Mouse (Mus musculus): ENCODE results near the gene Ppil1.
"Not testable (repeated sequence)": the region's sequence is repeated elsewhere in the genome, so short reads cannot be mapped to it uniquely, and the experiment has no call there.

Gene Ppil1

GRCm38 (mm10) chr17:29254784-29255183 lies 9.2 kb downstream of the Ppil1 start:
- not testable (repeated sequence) for ATAC-seq (ENCODE audit: insufficient number of reproducible peaks, low FRiP score, low TSS enrichment)

- no peak for ATAC-seq (ENCODE audit: insufficient number of reproducible peaks, low FRiP score, low TSS enrichment)
Measured at GRCm38 (mm10) chr17:29253684-29254083, 10.3 kb downstream of the Ppil1 start.

DNA sequence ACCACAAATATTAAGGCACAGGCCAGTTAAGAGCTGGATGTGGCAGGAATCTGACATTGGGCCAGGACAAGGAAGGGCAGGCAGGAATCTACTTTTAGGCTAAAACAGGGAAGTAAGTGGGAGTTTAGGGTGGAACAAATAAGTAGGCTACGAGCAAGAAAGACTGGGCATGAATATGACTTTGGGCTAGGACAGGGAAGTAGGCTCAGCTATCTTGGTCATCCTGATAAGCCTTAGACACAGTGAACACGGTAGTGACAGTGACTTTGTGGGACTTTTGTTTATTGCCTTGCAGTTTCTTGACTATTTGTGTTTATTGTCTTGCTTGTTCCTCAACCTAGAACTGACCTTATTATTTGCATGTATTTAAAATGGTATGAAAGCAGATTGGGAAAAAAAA lies 10.8 kb downstream of the Ppil1 start:
- no peak for ATAC-seq (ENCODE audit: insufficient number of reproducible peaks, low FRiP score, low TSS enrichment)

GRCm38 (mm10) chr17:29251608-29252390 lies 12.2 kb downstream of the Ppil1 start:
- ATAC-seq (ENCODE audit: insufficient number of reproducible peaks, low FRiP score, low TSS enrichment), result no peak

DNA sequence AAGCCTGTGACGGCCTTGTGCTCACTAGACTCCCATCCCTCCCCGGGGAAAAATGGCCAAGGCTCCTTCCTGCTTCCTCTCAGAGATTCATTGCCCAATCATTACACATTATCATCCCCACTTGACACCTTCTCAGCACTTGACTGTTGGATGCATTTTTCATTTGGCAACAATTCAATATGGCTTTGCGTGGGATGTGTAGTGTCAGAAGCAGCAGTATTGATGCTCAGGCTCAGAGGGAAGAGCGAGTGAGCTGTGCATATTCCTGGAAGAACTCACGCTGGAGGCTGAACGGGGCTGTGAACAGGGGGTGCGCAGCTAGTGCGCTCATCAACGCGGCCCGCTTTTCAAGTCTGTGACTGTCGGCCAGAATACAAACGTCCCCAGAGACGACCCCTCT lies 13.0 kb downstream of the Ppil1 start:
- ATAC-seq (ENCODE audit: insufficient number of reproducible peaks, low FRiP score, low TSS enrichment), result not testable (repeated sequence)

DNA sequence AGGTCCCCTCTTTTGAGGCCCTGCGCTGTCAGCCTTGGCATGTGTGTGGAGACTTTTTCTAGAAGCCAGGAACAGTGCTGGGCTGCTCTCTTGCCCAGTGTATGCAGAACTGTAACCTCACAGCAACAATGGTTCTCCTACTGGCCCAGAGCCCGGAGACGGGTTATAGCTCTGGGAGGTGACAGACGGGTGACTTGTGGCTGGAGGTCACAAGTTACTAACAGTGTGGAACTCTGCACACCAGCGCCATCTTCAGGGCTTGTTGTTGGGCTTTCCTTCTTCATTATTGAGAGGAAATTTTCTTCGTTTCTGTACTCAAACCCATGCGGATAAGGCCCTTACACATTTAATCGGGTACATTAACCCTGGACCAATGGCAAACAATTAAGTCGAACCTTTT lies 14.5 kb downstream of the Ppil1 start:
- ATAC-seq (ENCODE audit: insufficient number of reproducible peaks, low FRiP score, low TSS enrichment), result no peak

DNA sequence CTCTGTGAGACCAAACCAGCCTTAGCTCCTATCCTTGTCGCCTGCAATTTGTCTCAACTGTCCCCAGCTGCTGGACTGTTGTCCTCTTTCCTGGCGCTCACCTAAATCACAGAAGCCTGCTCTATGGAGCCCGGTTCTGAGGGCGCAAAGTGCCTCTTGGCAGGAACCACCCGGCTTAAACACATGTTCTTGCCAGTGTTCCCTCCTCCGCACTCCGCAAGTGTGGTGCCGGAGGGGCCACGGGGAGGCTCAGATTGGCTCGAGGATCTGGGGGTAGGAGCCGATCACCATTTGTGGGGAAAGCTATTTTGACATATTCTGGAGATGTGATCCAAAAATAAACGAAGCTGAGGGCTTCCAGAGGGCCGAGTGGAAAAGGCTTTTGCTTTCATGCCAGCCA lies 16.1 kb downstream of the Ppil1 start:
- no peak for ATAC-seq (ENCODE audit: insufficient number of reproducible peaks, low FRiP score, low TSS enrichment)

GRCm38 (mm10) chr17:29246602-29247001 lies 17.4 kb downstream of the Ppil1 start:
- ATAC-seq (ENCODE audit: insufficient number of reproducible peaks, low FRiP score, low TSS enrichment), result peak; percentile 71

GRCm38 (mm10) chr17:29245725-29246124 lies 18.3 kb downstream of the Ppil1 start:
- no peak for ATAC-seq (ENCODE audit: insufficient number of reproducible peaks, low FRiP score, low TSS enrichment)

GRCm38 (mm10) chr17:29244912-29245311 lies 19.1 kb downstream of the Ppil1 start:
- no peak for ATAC-seq (ENCODE audit: insufficient number of reproducible peaks, low FRiP score, low TSS enrichment)

DNA sequence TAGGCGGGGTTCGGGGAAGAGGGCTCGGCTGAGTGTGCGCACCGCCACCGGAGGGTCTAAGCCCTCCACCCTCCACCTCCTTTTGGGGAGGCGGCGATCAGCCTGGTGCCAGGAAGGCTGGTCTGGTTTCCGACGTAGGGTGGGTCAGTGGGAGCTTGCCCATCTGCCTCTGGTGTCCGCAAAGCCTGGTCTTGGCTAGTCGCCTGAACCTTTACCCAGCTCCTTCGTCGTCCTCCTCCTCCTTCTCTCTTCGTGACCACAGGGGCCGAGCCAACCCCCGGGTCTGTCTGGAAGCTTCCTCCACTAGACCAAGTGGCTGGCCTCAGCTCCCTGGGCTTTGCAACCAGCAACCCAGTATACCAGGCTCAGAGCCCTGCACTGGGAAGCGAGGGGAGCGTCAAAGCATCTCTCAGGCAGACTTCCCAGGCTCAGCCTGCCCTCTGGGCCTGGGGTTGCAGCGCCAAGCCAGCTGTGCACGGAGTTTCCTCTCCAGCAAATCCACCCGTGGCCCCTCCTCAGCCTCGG lies 25.5 kb downstream of the Ppil1 start:
- no peak for ATAC-seq (ENCODE audit: insufficient number of reproducible peaks, low FRiP score, low TSS enrichment)

DNA sequence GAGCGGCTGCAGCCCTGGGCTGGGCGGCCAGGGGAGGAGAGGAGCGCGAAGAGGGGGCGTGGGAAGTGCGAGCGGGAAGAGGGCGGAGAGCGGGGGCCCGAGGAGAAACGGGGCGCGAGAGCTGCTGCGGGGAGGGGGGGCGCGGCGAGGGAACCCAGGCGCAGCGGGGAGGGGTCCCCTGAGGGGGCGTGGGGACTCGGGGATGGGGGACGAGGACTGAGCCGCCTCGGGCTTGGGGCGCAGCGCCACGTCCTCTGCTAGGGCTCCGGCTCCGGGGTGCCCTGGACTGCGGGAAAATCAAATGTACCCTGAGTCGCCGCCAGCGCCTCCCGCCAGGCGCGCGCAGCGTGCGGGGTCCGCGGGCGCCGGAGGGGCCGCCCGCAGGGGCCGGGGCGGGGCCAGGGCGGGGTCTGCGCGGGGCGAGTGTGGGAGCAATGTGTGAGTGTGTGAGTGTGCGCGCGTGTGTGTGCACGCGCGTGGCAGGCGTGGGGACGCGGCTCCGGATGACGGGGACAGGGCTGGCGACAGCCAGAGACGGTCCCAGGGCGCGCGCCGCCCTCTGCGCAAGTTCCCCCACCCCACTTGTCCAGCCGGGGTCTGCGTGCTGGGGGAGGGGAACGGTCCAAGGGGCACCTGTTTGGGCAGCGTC lies 26.1 kb downstream of the Ppil1 start, which contains the start of gene Cpne5:
Gene Cpne5, minus strand, starts transcription at position 396 of the 649 bp plus-strand sequence.
- no peak for ATAC-seq (ENCODE audit: insufficient number of reproducible peaks, low FRiP score, low TSS enrichment)

GRCm38 (mm10) chr17:29237267-29237771 lies 26.7 kb downstream of the Ppil1 start:
- ATAC-seq (ENCODE audit: insufficient number of reproducible peaks, low FRiP score, low TSS enrichment), result no peak

- ATAC-seq (ENCODE audit: insufficient number of reproducible peaks, low FRiP score, low TSS enrichment), result no peak
Measured at GRCm38 (mm10) chr17:29236111-29236510, 27.9 kb downstream of the Ppil1 start.

DNA sequence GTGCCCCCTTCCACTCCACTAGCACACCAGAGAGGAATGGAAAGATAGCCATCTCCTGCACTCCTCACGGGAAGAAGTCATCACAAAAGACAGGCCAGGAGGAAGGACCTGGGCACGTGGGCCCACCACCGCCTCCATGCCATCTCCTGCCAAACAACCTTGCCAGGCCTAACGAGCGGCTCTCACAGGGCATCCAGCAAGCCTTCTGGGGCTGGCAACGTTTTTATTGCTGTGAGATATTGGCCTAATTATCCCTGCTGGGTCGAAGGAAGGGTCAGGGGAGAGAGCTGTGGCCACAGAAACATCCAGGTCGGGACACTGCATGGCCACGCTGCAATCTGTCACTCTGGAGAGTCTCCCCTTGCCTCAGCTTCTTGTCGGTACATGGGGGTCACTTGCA lies 32.9 kb downstream of the Ppil1 start:
- no peak for ATAC-seq (ENCODE audit: insufficient number of reproducible peaks, low FRiP score, low TSS enrichment)

- no peak for ATAC-seq (ENCODE audit: insufficient number of reproducible peaks, low FRiP score, low TSS enrichment)
Measured at GRCm38 (mm10) chr17:29220631-29221030, 43.4 kb downstream of the Ppil1 start.

DNA sequence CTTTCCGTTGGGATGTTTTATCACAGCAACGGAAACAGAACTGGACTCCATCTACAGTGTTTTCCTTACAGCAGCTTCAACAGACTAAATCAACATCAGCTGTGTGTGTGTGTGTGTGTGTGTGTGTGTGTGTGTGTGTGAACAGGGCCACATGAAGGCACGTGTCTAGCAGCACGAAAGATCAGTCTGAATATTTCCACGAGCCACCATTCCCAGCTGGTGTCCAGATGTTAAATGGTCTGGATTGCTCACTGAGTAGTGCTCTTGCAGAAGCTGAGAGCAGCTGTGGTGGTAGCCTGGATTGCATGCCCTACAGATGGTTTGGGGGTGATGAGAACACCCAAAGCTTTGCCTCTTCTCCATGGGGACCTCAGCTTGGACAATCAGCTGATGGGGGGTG lies 46.0 kb downstream of the Ppil1 start:
- ATAC-seq (ENCODE audit: insufficient number of reproducible peaks, low FRiP score, low TSS enrichment), result no peak

GRCm38 (mm10) chr17:29216078-29216477 lies 47.9 kb downstream of the Ppil1 start:
- ATAC-seq (ENCODE audit: insufficient number of reproducible peaks, low FRiP score, low TSS enrichment), result no peak

DNA sequence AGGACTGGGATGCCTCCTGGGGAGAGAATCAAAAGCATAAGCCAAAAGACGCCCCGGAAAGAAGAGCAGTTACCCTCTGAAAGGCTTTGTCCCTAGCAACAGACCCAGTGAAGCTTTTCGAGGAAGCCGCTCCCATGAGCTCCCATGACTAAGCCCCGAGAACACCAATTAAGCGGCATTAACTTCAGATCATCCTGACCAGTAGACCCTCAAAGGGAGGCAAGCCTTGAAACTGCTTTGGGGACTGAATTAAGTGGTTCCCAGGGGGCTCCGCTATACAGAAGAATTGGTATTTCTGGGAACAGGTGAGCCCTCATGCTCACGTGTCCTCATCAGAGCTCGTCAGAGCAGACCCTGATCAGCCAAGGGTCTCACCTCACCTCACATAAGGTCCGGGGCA lies 49.3 kb downstream of the Ppil1 start:
- ATAC-seq (ENCODE audit: insufficient number of reproducible peaks, low FRiP score, low TSS enrichment), result no peak

- no peak for ATAC-seq (ENCODE audit: insufficient number of reproducible peaks, low FRiP score, low TSS enrichment)
Measured at GRCm38 (mm10) chr17:29214193-29214456, 49.9 kb downstream of the Ppil1 start.

DNA sequence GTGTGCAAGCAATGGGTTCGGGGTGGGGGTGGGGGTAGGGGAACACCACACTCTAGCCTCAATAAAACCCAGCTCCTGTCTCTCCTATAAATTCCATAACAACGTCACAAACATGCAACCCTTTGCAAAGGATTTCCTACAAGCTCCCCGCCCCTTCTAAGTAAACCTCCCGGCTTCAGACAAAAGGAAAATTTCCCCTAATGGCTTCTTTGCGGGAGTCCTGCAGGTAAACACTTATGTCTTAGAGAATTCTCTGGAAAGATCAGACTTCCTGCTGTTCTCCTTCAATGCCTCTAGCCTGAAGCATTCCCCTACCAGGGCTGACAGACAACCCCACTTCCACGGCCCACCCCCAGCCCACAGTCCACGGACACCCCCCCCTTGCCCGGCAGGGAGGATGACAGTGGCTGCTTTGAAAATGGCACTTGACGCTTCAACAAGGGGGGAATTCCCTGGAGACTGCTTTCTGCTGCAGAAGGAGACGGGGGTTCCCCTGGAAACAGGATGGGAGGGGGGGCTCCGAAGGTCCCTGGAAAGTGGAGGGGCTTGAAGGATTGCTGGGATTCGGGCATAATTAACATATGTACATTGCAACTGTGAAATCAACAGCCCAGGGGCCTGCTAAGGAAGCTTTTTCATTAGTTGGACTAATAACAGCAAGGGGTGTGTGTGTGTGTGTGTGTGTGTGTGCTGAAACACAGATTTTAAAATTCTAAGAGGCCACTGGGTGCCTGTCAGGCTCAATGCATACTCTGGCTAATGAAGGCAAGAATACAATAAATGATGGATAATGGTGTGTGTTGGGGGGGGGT lies 50.4 kb downstream of the Ppil1 start:
- ATAC-seq (ENCODE audit: insufficient number of reproducible peaks, low FRiP score, low TSS enrichment), result no peak

Measured in cerebellum, adult (tissue).